Mouse (Mus musculus) midbrain, postnatal 0 days (tissue): ENCODE measurements around the gene Gm10974. TPM values are rescaled to one million over a fixed set of nuclear protein-coding genes. Genes with fewer than 3 reads are reported as not detected.

Experiments used
- ATAC-seq: fragments of 200-750 bp; cut with Nextera tagmentation; 2 replicates; pipeline ENCODE4 v1.8.0; 2017; ENCODE audit warnings: moderate number of reproducible peaks, mild to moderate bottlenecking, moderate TSS enrichment, moderate library complexity; ENCODE audit not compliant: low FRiP score
- DNase-seq: peaks from one replicate; pipeline ENCODE4 v3.0.0-alpha.2; 2015; ENCODE audit warnings: low spot score
- H3K27ac ChIP-seq: fragments of 300-500 bp; sonication (generic); 2 replicates; pipeline ENCODE4 v1.5.1; 2014; ENCODE audit warnings: low read depth, mild to moderate bottlenecking, low read length, mixed read lengths
- H3K27me3 ChIP-seq: fragments of 300-500 bp; sonication (generic); 2 replicates; pipeline ENCODE4 v1.6.1; 2014; ENCODE audit warnings: low read length, control low read depth, mixed read lengths; ENCODE audit not compliant: insufficient read depth
- H3K36me3 ChIP-seq: fragments of 300-500 bp; sonication (generic); 2 replicates; pipeline ENCODE4 v1.6.1; 2014; ENCODE audit warnings: low read length, control low read depth, mixed read lengths; ENCODE audit not compliant: insufficient read depth
- H3K4me1 ChIP-seq: fragments of 300-500 bp; sonication (generic); 2 replicates; pipeline ENCODE4 v1.6.1; 2014; ENCODE audit warnings: mild to moderate bottlenecking, control low read depth, antibody characterized with exemption, low read length, mixed read lengths; ENCODE audit not compliant: insufficient read depth
- H3K4me2 ChIP-seq: fragments of 300-500 bp; sonication (generic); 2 replicates; pipeline ENCODE4 v1.6.1; 2014; ENCODE audit warnings: low read depth, mild to moderate bottlenecking, low read length, mixed read lengths; ENCODE audit not compliant: poor library complexity, severe bottlenecking
- H3K4me3 ChIP-seq: fragments of 300-500 bp; sonication (generic); 2 replicates; pipeline ENCODE4 v1.5.1; 2014; ENCODE audit warnings: low read depth, mild to moderate bottlenecking, low read length, moderate library complexity
- H3K9ac ChIP-seq: fragments of 300-500 bp; sonication (generic); replicated peaks from 2 replicates; pipeline ENCODE4 v1.6.1; 2014; ENCODE audit warnings: mild to moderate bottlenecking, low read length, moderate library complexity, mixed read lengths; ENCODE audit not compliant: poor library complexity, severe bottlenecking
- H3K9me3 ChIP-seq: fragments of 300-500 bp; sonication (generic); 2 replicates; pipeline ENCODE4 v1.6.1; 2016; ENCODE audit warnings: low read length, control low read depth
- CTCF ChIP-seq: IDR thresholded peaks from 2 replicates; pipeline ENCODE4 v1.5.1; 2016; ENCODE audit warnings: antibody characterized with exemption, mild to moderate bottlenecking
- WGBS: fragments of 180-500 bp; shearing (Covaris S2); extraction: QIAGEN DNeasy Blood & Tissue Kit; methylation state at CpG from one replicate; pipeline ENCODE4 v1.1.7; 2014; 5-methylcytosine and 5-hydroxymethylcytosine counted together
- polyA plus RNA-seq: library from polyadenylated mRNA; unstranded; fragments of >200 nt; fragmentation: Nextera tagmentation; extraction: Ambion mirVana; gene quantifications from 2 replicates; pipeline ENCODE4 v1.2.1, GENCODE M21; 2015
- total RNA-seq: library from RNA; depleted of rRNA; stranded (reverse); fragments of >200 nt; gene quantifications from 2 replicates; pipeline ENCODE4 v1.2.3, GENCODE M21; 2014

The Gm10974 gene
- total and polyA plus RNA-seq, 2 experiments from 2014 or later, result not detected

DNA sequence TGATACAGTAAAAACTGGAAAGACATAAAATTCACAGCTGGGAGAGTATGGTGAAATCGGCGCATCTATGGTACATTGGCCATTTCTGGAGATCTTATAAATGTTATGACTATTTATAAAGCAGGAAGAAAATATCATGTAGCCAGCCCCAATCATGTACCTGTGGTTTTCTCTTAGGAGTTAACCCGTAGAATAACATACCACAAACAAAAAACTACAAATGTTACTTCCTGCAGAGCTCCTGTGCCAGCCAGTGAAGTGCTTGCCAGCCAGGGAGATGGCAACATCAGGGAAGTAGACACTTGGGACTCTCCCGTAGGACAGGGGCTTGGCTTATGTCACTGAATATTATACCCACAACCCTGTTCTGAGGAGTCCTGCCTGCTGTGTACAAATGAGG lies 14.6 kb upstream of the Gm10974 start:
- no peak for DNase-seq
- 84% methylated on average over 4 of the region's 4 CpGs for whole genome bisulfite sequencing

DNA sequence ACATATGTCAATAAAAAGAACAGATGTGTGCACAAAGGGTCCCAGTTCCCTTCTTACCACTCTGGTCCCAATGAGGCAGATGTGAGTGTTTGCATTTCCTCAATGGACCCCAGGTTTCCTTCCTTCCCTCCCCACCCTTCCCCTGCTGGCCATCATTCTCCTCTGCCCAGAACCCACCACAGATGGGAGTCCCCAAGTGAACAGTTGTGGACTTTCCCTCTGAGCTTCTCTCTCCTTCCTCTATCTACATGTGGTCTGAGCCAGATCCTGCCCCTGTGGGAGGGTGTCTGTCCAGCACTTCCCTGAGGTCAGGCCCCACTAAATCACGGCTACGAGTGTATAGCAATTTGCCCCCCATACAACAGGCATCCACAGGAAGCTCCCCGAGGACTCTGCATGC lies 10.8 kb upstream of the Gm10974 start:
- Histone ChIP-seq H3K4me3 (no peak overlapping the region), H3K9ac (no peak overlapping the region), H3K36me3 (no peaks in the 10 kb centered on the region), H3K27ac (no peak overlapping the region), H3K4me2 (no peak overlapping the region), H3K27me3 (no peaks in the 10 kb centered on the region), H3K9me3 (0 out of 2 replicates have a peak, but pooled peaks cover 5% of the 10 kb centered on the region), H3K4me1 (no peaks in the 10 kb centered on the region)
- TF ChIP-seq CTCF, result no peak
- 69% methylated on average over 3 of the region's 3 CpGs for WGBS
- no peak for ATAC-seq
- no peak for DNase-seq

More for the DNA sequence above, 14.6 kb upstream of the Gm10974 start:
- no peaks in the 10 kb centered on the region for H3K4me1 ChIP-seq
- no peaks in the 10 kb centered on the region for H3K9me3 ChIP-seq
- no peak for ATAC-seq
- no peak overlapping the region for H3K27ac ChIP-seq
- H3K4me2 ChIP-seq, result no peak overlapping the region
- H3K36me3 ChIP-seq, result no peaks in the 10 kb centered on the region
- H3K27me3 ChIP-seq, result no peaks in the 10 kb centered on the region
- H3K4me3 ChIP-seq, result no peak overlapping the region
- no peak for TF ChIP-seq CTCF
- no peak overlapping the region for H3K9ac ChIP-seq

DNA sequence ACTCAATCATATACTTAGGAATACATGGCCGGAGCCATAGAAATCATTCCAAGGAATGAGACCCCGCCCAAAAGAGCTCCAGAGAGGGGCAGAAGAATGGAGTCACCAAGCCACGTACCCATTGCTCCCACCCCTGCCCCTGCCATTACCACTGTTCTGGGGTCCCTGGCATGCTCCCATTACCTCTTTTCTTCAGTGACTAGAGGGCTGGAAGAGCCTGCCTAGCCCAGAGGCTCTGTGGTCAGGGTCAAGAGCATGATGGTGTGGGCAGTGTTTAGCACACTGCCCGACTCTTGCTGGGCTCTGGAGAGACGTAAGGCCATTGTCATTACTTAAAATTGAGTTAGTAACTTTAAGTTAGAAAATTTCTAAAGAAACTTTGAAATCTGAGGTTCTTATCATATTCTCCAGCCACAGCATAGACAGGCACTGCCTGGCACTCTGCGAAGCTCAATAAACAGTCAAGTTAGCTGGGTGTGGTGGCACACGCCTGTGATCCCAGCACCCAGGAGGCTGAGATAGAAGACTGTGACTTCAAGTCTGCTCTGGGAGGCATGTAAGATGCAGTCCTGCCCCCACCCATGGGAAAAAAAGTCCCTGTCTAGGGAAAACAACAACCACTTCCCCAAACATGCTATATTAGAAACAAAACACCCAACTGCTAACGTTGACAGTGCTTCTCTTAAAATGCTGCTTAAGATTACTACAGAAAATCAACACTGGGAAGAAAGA lies 9.7 kb upstream of the Gm10974 start:
- ATAC-seq (no peak), DNase-seq (no peak)
- no peaks in the 10 kb centered on the region for H3K4me1 ChIP-seq
- H3K9ac ChIP-seq, result no peak overlapping the region
- TF ChIP-seq CTCF, result no peak
- WGBS, result 94% methylated on average over 8 of the region's 8 CpGs
- H3K4me2 ChIP-seq, result no peak overlapping the region
- 0 out of 2 replicates have a peak, but pooled peaks cover 5% of the 10 kb centered on the region for H3K9me3 ChIP-seq
- H3K27ac ChIP-seq, result no peak overlapping the region
- H3K4me3 ChIP-seq, result no peak overlapping the region
- H3K27me3 ChIP-seq, result no peaks in the 10 kb centered on the region
- no peaks in the 10 kb centered on the region for H3K36me3 ChIP-seq

GRCm38 (mm10) chr7:66358461-66358860 lies 7.2 kb upstream of the Gm10974 start:
- no peaks in the 10 kb centered on the region for H3K36me3 ChIP-seq
- no peak overlapping the region for H3K4me3 ChIP-seq
- H3K27me3 ChIP-seq, result no peaks in the 10 kb centered on the region
- no peak overlapping the region for H3K27ac ChIP-seq
- 0 out of 2 replicates have a peak, but pooled peaks cover 5% of the 10 kb centered on the region for H3K9me3 ChIP-seq
- no peaks in the 10 kb centered on the region for H3K4me1 ChIP-seq
- DNase-seq (no peak), ATAC-seq (no peak)
- H3K4me2 ChIP-seq, result no peak overlapping the region
- no peak for TF ChIP-seq CTCF
- no peak overlapping the region for H3K9ac ChIP-seq
- WGBS, result 95% methylated on average over 3 of the region's 3 CpGs

DNA sequence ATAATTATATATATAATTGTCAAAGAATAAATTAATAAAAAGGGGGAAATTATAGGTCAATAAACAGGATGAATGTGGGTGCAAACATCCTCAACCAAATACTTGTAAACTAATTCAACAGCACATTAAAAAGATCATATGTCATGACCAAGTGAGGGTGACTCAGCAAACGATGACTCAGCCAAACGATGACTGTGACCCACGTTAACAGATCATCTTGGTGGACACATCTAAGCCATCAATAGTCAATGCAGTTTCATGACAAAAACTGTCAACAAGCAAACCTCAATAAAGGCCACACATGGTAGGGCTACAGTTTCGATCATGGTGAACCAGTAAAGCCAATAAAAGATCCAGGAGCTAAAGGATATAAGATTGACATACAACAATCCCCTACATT lies 6.7 kb upstream of the Gm10974 start:
- no peak overlapping the region for H3K27ac ChIP-seq
- no peak overlapping the region for H3K4me3 ChIP-seq
- ATAC-seq, result no peak
- no peaks in the 10 kb centered on the region for H3K4me1 ChIP-seq
- H3K9ac ChIP-seq, result no peak overlapping the region
- no peak for TF ChIP-seq CTCF
- no peak overlapping the region for H3K4me2 ChIP-seq
- H3K9me3 ChIP-seq, result 0 out of 2 replicates have a peak, but pooled peaks cover 5% of the 10 kb centered on the region
- DNase-seq, result no peak
- H3K36me3 ChIP-seq, result no peaks in the 10 kb centered on the region
- WGBS, result 91% methylated on average over 4 of the region's 4 CpGs
- H3K27me3 ChIP-seq, result no peaks in the 10 kb centered on the region

DNA sequence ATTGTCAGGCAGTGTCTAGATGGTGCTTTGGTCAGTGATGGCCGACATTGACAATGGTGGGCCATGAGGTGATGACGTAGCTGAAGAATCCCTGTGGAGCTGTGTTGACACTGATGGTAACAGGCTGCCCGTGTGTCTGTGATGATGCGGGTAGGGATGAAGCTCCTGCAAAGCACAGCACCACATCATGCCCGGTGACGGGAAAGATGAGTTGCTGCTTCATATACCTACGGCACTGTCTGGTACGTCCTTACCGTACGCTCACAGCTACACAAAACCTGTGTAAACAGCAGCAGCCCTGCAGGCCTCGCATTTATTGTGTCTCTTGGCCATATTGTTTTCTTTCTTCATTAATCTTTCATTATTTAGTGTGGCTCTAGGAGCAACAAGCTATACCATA lies 1.2 kb upstream of the Gm10974 start:
- no peaks in the 10 kb centered on the region for H3K36me3 ChIP-seq
- no peak overlapping the region for H3K4me2 ChIP-seq
- no peak overlapping the region for H3K9ac ChIP-seq
- no peak for TF ChIP-seq CTCF
- no peak overlapping the region for H3K27ac ChIP-seq
- ATAC-seq, result no peak
- 93% methylated on average over 11 of the region's 11 CpGs for WGBS
- no peaks in the 10 kb centered on the region for H3K4me1 ChIP-seq
- H3K4me3 ChIP-seq, result no peak overlapping the region
- 0 out of 2 replicates have a peak, but pooled peaks cover 5% of the 10 kb centered on the region for H3K9me3 ChIP-seq
- no peaks in the 10 kb centered on the region for H3K27me3 ChIP-seq
- no peak for DNase-seq
